Mouse (Mus musculus): ENCODE results near the gene Nsd1.
"Not testable (repeated sequence)": the region's sequence is repeated elsewhere in the genome, so short reads cannot be mapped to it uniquely, and the experiment has no call there.

The Nsd1 gene

DNA sequence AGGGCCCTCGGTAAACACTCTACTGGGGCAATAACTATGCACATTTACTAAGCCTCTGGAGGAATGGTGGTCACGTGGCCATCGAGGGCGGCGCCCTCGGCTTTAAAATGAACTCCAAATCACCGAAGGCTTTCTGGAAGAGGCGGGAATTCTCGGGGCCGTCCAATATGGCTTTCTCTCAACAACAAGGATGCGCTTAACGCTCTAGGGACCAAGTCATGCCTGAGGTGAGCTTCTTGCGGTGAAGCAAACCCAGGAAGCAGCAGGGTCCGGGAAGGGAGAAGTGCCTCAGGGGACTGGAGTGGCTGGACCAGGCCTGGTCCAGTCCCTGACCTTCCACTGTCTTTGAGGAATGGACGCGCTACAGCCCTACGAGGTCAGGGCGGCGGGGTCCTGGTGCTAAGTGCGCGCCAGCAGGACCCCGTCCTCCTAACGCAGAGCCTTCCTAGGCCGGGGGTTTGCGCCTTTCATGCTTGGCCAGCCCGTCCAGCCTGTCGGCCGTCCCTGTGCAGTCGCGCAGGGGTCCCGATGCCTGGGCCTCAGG is at the start of gene Nsd1:
Gene Nsd1 (plus strand): TSS at position 134 of the 544 bp plus-strand sequence.
- no peak for DNase-seq (ENCODE audit: low spot score)

GRCm38 (mm10) chr13:55162365-55162764 is 47.2 kb upstream of the Nsd1 start:
- DNase-seq (ENCODE audit: low spot score): no peak

GRCm38 (mm10) chr13:55163553-55163952 is 46.0 kb upstream of the Nsd1 start:
- no peak for DNase-seq (ENCODE audit: low spot score)

DNA sequence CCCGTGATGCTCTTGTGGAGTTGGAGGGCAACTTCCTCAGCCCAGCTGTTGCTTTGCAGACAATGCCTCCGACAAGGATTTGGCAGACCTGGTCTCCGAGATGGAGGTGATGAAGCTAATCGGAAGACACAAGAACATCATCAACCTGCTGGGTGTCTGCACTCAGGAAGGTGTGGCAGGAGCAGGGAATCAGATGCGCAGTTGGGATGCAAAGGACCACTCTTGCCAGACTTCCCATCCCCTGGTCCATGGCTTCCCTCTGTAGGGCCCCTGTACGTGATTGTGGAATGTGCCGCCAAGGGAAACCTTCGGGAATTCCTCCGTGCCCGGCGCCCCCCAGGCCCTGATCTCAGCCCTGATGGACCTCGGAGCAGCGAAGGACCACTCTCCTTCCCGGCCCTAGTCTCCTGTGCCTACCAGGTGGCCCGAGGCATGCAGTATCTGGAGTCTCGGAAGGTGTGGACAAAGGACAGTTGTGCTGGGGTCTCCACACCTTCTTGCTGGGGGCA is 43.7 kb upstream of the Nsd1 start:
- DNase-seq (ENCODE audit: low spot score): no peak

- DNase-seq (ENCODE audit: low spot score): no peak
Measured at GRCm38 (mm10) chr13:55166806-55167725, 42.5 kb upstream of the Nsd1 start.

- DNase-seq (ENCODE audit: low spot score): no peak
Measured at GRCm38 (mm10) chr13:55167798-55168197, 41.8 kb upstream of the Nsd1 start.

- DNase-seq (ENCODE audit: low spot score): no peak
Measured at GRCm38 (mm10) chr13:55168255-55168654, 41.3 kb upstream of the Nsd1 start.

GRCm38 (mm10) chr13:55168958-55169369 is 40.6 kb upstream of the Nsd1 start:
- DNase-seq (ENCODE audit: low spot score): peak; percentile 22

GRCm38 (mm10) chr13:55171517-55172335 is 37.9 kb upstream of the Nsd1 start:
- no peak for DNase-seq (ENCODE audit: low spot score)

DNA sequence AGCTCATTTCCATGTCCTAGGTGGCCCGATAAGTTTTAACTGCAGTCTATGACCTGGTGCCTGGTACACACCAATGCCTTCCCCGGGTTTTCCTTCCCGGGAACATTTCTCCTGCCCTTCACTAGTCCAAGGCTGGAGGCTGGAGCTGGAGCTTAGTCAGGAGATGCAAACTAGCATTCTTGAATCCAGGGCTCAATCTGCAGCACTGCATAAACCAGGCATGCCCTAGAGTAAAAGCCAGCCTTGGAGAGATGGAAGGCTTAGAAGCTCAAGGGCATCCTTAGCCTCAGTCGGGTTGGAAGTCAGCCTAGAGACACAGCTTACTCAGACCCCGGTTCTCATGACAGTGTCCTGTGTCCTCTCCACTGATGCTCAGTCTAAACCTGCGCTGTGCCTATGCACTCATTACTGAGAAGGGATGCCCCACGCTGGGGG is 37.2 kb upstream of the Nsd1 start:
- DNase-seq (ENCODE audit: low spot score): no peak

GRCm38 (mm10) chr13:55174347-55174746 is 35.2 kb upstream of the Nsd1 start:
- no peak for DNase-seq (ENCODE audit: low spot score)

GRCm38 (mm10) chr13:55176265-55176664 is 33.3 kb upstream of the Nsd1 start:
- no peak for DNase-seq (ENCODE audit: low spot score)

DNA sequence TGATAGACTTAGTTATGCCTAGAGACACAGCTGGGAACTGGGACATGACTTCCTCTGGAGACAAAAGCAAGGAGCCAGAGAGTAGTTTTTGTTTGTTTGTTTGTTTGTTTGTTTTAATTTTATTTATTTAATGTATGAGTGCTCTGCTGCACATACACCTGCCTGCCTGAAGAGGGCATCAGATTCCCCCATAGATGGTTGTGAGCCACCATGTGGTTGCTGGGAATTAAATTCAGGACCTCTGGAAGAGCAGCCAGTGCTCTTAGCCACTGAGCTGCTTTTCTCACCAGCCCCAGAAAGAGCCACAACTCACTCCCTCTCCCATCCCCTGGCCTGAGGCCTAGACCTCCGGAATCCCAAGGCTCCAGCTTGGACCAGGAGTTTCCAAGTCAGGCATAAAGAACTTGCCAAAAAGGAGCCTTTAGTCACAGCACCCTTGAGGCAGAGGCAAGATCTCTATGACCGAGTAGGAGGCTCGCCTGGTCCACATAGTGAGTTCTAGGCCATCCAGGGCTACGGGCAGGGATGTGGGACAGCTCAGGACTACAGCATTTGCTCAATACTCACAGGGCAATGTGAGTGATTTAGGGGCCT is 31.6 kb upstream of the Nsd1 start:
- no peak for DNase-seq (ENCODE audit: low spot score)

- DNase-seq (ENCODE audit: low spot score): no peak
Measured at GRCm38 (mm10) chr13:55178556-55178955, 31.0 kb upstream of the Nsd1 start.

GRCm38 (mm10) chr13:55179591-55179990 is 30.0 kb upstream of the Nsd1 start:
- no peak for DNase-seq (ENCODE audit: low spot score)

DNA sequence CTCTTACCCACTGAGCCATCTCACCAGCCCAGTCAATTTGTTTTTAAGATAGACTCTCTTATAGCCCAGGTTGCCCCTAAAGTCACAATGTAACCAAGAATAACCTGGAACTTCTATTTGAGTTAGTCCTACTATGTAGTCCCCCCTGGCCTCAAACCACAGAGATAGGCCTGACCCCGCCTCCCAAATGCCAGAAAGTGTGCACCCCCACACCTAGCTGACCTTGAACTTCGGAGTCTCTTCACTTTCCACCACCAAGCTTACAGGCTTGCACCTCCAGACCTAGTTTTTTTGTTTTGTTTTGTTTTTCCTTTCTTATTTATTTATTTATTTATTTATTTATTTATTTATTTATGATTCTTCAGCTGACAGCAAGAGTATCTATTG is 27.8 kb upstream of the Nsd1 start:
- no peak for DNase-seq (ENCODE audit: low spot score)

DNA sequence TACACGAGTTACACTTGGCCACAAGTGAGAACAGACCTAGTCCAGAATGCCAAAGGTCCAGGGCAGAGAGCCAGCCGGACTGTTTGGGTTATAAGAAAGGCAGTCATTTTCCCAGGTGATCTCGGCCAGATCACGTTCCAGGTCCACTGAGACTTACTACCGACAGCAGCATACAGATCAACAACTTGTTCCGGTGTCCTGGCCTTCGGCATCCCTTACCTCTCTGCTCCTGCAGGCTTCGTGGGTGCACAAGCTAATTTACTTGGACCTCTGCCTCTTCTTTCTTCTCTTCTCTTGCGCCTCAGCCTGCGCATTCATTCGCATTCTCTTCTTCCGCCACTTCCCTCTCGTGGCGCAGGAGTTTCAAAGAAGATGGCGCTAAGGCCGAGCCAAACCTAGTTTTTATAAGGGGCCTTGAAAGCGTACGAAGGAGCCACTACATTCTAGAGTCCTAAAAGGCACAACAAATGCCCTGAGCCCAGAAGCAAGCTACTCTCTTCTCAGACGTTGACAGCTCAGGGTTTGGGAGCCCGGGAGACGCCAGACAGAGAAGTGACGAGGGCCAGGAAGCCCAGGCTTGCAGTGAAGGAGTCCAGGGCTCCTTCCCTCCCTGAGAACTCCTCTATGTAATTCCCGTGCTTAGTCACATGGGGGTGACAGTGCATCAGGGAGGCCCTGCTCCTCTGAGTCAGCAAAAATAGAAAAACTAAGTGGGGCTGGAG is 27.2 kb upstream of the Nsd1 start:
- DNase-seq (ENCODE audit: low spot score): peak; percentile 72

- no peak for DNase-seq (ENCODE audit: low spot score)
Measured at GRCm38 (mm10) chr13:55183382-55183781, 26.2 kb upstream of the Nsd1 start.

DNA sequence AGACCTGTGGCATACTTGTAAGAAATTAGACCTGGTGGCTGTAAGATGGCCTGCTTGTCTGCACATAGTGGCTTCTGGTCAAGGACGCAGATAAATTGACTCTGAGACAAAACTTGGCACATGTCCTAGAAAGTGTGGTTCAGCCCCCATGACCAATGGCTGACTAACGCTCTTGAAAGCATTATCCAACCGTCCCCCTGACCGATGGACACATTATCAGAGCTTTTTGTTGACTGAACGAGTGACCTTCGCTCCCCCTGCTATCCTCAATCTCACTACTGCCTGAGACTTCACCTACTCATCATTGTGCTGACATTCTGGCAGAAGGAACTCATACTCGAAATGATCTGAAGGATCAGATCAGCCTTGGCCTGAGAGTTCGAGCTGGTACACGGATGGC is 22.5 kb upstream of the Nsd1 start:
- DNase-seq (ENCODE audit: low spot score): not testable (repeated sequence)

- no peak for DNase-seq (ENCODE audit: low spot score)
Measured at GRCm38 (mm10) chr13:55189531-55190107, 20.0 kb upstream of the Nsd1 start.

Data from ovary, postnatal 10 days (tissue).